Mouse (Mus musculus): ENCODE data around the gene Foxe3. TPM values are rescaled to one million over a fixed set of nuclear protein-coding genes. Genes with fewer than 3 reads are reported as not detected.

Foxe3 gene
- polyA plus RNA-seq, 1 experiment from 2014 or later, result 14.7 TPM

GRCm38 (mm10) chr4:114912705-114913593, 12.9 kb downstream of the Foxe3 start:
- Histone ChIP-seq H3K4me1 (peaks cover 34% of the 10 kb centered on the region), H3K36me3 (no peaks in the 10 kb centered on the region), H3K27ac (replicated peaks) (no peak overlapping the region), H3K27me3 (ENCODE audit: low read depth, poor library complexity, severe bottlenecking) (peaks cover 98% of the 10 kb centered on the region), H3K9me3 (replicated peaks) (no peaks in the 10 kb centered on the region), H3K4me3 (peak overlapping the region; percentile 29; the same call in 1 of the 2 replicates)
- peak; percentile 54 for DNase-seq (ENCODE audit: low spot score)
- WGBS, result 3% methylated on average over 35 of the region's 35 CpGs

GRCm38 (mm10) chr4:114909602-114910484, 16.0 kb downstream of the Foxe3 start:
- Histone ChIP-seq H3K4me1 (peaks cover 45% of the 10 kb centered on the region), H3K27ac (replicated peaks) (peak overlapping the region; percentile 79; the same call in 1 of the 2 replicates)

GRCm38 (mm10) chr4:114908829-114909601, 16.8 kb downstream of the Foxe3 start, which contains the start of gene Foxd2:
Gene Foxd2, minus strand, starts transcription at chr4:114908873.
- peaks cover 100% of the 10 kb centered on the region for H3K27me3 ChIP-seq (ENCODE audit: low read depth, poor library complexity, severe bottlenecking)
- peak within 1 kb of the TSS; percentile 79 for H3K27ac ChIP-seq (replicated peaks)
- H3K9me3 ChIP-seq (replicated peaks), result no peaks in the 10 kb centered on the region
- peaks cover 46% of the 10 kb centered on the region for H3K4me1 ChIP-seq
- H3K4me3 ChIP-seq, result peak within 1 kb of the TSS; percentile 62
- no peaks in the 10 kb centered on the region for H3K36me3 ChIP-seq
- under 1% methylated on average over 64 of the region's 64 CpGs for WGBS
- DNase-seq (ENCODE audit: low spot score), result peak; percentile 95

More at GRCm38 (mm10) chr4:114909602-114910484, 16.0 kb downstream of the Foxe3 start:
- H3K9me3 ChIP-seq (replicated peaks), result no peaks in the 10 kb centered on the region
- H3K4me3 ChIP-seq, result peak overlapping the region; percentile 62
- 2% methylated on average over 20 of the region's 20 CpGs for WGBS
- no peaks in the 10 kb centered on the region for H3K36me3 ChIP-seq
- H3K27me3 ChIP-seq (ENCODE audit: low read depth, poor library complexity, severe bottlenecking), result peaks cover 100% of the 10 kb centered on the region
- peak; percentile 69 for DNase-seq (ENCODE audit: low spot score)

GRCm38 (mm10) chr4:114907951-114908828, 17.6 kb downstream of the Foxe3 start:
- no peaks in the 10 kb centered on the region for H3K9me3 ChIP-seq (replicated peaks)
- under 1% methylated on average over 103 of the region's 103 CpGs for WGBS
- peaks cover 51% of the 10 kb centered on the region for H3K4me1 ChIP-seq
- H3K27ac ChIP-seq (replicated peaks), result peak overlapping the region; percentile 79
- H3K27me3 ChIP-seq (ENCODE audit: low read depth, poor library complexity, severe bottlenecking), result peaks cover 100% of the 10 kb centered on the region
- H3K36me3 ChIP-seq, result no peaks in the 10 kb centered on the region
- peak; percentile 70 for DNase-seq (ENCODE audit: low spot score)
- H3K4me3 ChIP-seq, result peak overlapping the region; percentile 62

GRCm38 (mm10) chr4:114907056-114907917, 18.5 kb downstream of the Foxe3 start:
- Histone ChIP-seq H3K27ac (replicated peaks) (peak overlapping the region; percentile 79), H3K27me3 (ENCODE audit: low read depth, poor library complexity, severe bottlenecking) (peaks cover 100% of the 10 kb centered on the region), H3K36me3 (no peaks in the 10 kb centered on the region), H3K4me1 (peaks cover 51% of the 10 kb centered on the region), H3K9me3 (replicated peaks) (no peaks in the 10 kb centered on the region), H3K4me3 (peak overlapping the region; percentile 62)
- peak; percentile 64 for DNase-seq (ENCODE audit: low spot score)
- WGBS, result under 1% methylated on average over 73 of the region's 74 CpGs

GRCm38 (mm10) chr4:114905969-114906680, 19.7 kb downstream of the Foxe3 start:
- Histone ChIP-seq H3K27ac (replicated peaks) (no peak overlapping the region), H3K4me1 (peaks cover 61% of the 10 kb centered on the region)
- WGBS, result 6% methylated on average over 10 of the region's 10 CpGs

GRCm38 (mm10) chr4:114905501-114905900, 20.3 kb downstream of the Foxe3 start:
- Histone ChIP-seq H3K27me3 (ENCODE audit: low read depth, poor library complexity, severe bottlenecking) (peaks cover 100% of the 10 kb centered on the region), H3K4me3 (peak overlapping the region; percentile 62), H3K4me1 (peaks cover 67% of the 10 kb centered on the region), H3K27ac (replicated peaks) (no peak overlapping the region), H3K36me3 (no peaks in the 10 kb centered on the region), H3K9me3 (replicated peaks) (no peaks in the 10 kb centered on the region)
- WGBS, result 37% methylated on average over 3 of the region's 3 CpGs
- no peak for DNase-seq (ENCODE audit: low spot score)

More at GRCm38 (mm10) chr4:114905969-114906680, 19.7 kb downstream of the Foxe3 start:
- H3K9me3 ChIP-seq (replicated peaks), result no peaks in the 10 kb centered on the region
- H3K36me3 ChIP-seq, result no peaks in the 10 kb centered on the region
- H3K4me3 ChIP-seq, result peak overlapping the region; percentile 62
- no peak for DNase-seq (ENCODE audit: low spot score)
- peaks cover 100% of the 10 kb centered on the region for H3K27me3 ChIP-seq (ENCODE audit: low read depth, poor library complexity, severe bottlenecking)

- H3K27me3 ChIP-seq (ENCODE audit: low read depth, poor library complexity, severe bottlenecking), result peaks cover 100% of the 10 kb centered on the region
- WGBS, result 0% methylated on average over 11 of the region's 11 CpGs
- no peak for DNase-seq (ENCODE audit: low spot score)
Observed at GRCm38 (mm10) chr4:114903422-114903782, 22.4 kb downstream of the Foxe3 start.

GRCm38 (mm10) chr4:114902641-114903421, 23.0 kb downstream of the Foxe3 start:
- H3K4me3 ChIP-seq, result peak overlapping the region; percentile 52
- H3K27me3 ChIP-seq (ENCODE audit: low read depth, poor library complexity, severe bottlenecking), result peaks cover 100% of the 10 kb centered on the region
- H3K9me3 ChIP-seq (replicated peaks), result no peaks in the 10 kb centered on the region
- H3K27ac ChIP-seq (replicated peaks), result peak overlapping the region; percentile 59
- H3K4me1 ChIP-seq, result peaks cover 49% of the 10 kb centered on the region
- H3K36me3 ChIP-seq, result no peaks in the 10 kb centered on the region
- under 1% methylated on average over 39 of the region's 39 CpGs for WGBS
- DNase-seq (ENCODE audit: low spot score), result peak; percentile 82

More at GRCm38 (mm10) chr4:114903422-114903782, 22.4 kb downstream of the Foxe3 start:
- Histone ChIP-seq H3K4me3 (peak overlapping the region; percentile 52), H3K36me3 (no peaks in the 10 kb centered on the region), H3K4me1 (peaks cover 55% of the 10 kb centered on the region), H3K27ac (replicated peaks) (no peak overlapping the region), H3K9me3 (replicated peaks) (no peaks in the 10 kb centered on the region)

All from midbrain, embryonic 10.5 days (tissue).